Mouse (Mus musculus) E14TG2a.4 (cell line): Measurements from ENCODE around the gene Uspl1.

Source experiments
- H3K27me3 ChIP-seq: 2 replicates; pipeline ENCODE4 v1.6.1; 2014; ENCODE audit warnings: low read length, control low read depth; ENCODE audit not compliant: insufficient read depth
- H3K36me3 ChIP-seq: 2 replicates; pipeline ENCODE4 v1.6.1; 2014; ENCODE audit warnings: low read length, control low read depth; ENCODE audit not compliant: insufficient read depth
- H3K4me1 ChIP-seq: replicated peaks from 2 replicates; pipeline ENCODE4 v1.6.1; 2014; ENCODE audit warnings: low read depth, low read length, control low read depth
- H3K4me3 ChIP-seq: replicated peaks from 2 replicates; pipeline ENCODE4 v1.5.1; 2014; ENCODE audit warnings: mild to moderate bottlenecking, low read length
- H3K9me3 ChIP-seq: 2 replicates; pipeline ENCODE4 v1.6.1; 2014; ENCODE audit warnings: low read length, control low read depth
- CTCF ChIP-seq: conservative IDR thresholded peaks from 2 replicates; pipeline ENCODE4 v1.5.1; 2014; ENCODE audit warnings: low read length
- NANOG ChIP-seq: IDR thresholded peaks from 2 replicates; pipeline ENCODE4 v1.6.1; 2014; ENCODE audit warnings: borderline replicate concordance, low read length, mixed read lengths
- POU5F1 ChIP-seq: IDR thresholded peaks from 2 replicates; pipeline ENCODE4 v1.6.1; 2014; ENCODE audit warnings: low read length, borderline replicate concordance

Uspl1 gene

GRCm38 (mm10) chr5:149196611-149197010, 12.5 kb downstream of the Uspl1 start:
- Histone ChIP-seq H3K36me3 (peaks cover 96% of the 10 kb centered on the region), H3K27me3 (no peaks in the 10 kb centered on the region), H3K4me1 (peaks cover 58% of the 10 kb centered on the region), H3K9me3 (no peaks in the 10 kb centered on the region), H3K4me3 (no peak overlapping the region)
- TF ChIP-seq POU5F1 (no peak), CTCF (no peak), NANOG (no peak)

- Histone ChIP-seq H3K4me1 (peaks cover 79% of the 10 kb centered on the region), H3K27me3 (no peaks in the 10 kb centered on the region), H3K9me3 (no peaks in the 10 kb centered on the region), H3K4me3 (no peak overlapping the region), H3K36me3 (peaks cover 97% of the 10 kb centered on the region)
- no peak for TF ChIP-seq POU5F1
- 0 out of 2 replicates have a peak, but pooled peaks have one; percentile 2 for TF ChIP-seq CTCF
- TF ChIP-seq NANOG: no peak
These were observed 14.6 kb downstream of the Uspl1 start for GRCm38 (mm10) chr5:149198782-149199181.

- peaks cover 74% of the 10 kb centered on the region for H3K4me1 ChIP-seq
- no peaks in the 10 kb centered on the region for H3K27me3 ChIP-seq
- peak overlapping the region; percentile 21; the same call in 1 of the 2 replicates for H3K4me3 ChIP-seq
- H3K9me3 ChIP-seq: no peaks in the 10 kb centered on the region
- H3K36me3 ChIP-seq: peaks cover 95% of the 10 kb centered on the region
- TF ChIP-seq POU5F1 (no peak), CTCF (no peak), NANOG (no peak)
These were observed 18.8 kb downstream of the Uspl1 start for GRCm38 (mm10) chr5:149202941-149203340.

GRCm38 (mm10) chr5:149203796-149204375, 19.7 kb downstream of the Uspl1 start:
- H3K9me3 ChIP-seq: no peaks in the 10 kb centered on the region
- peaks cover 71% of the 10 kb centered on the region for H3K4me1 ChIP-seq
- H3K36me3 ChIP-seq: peaks cover 95% of the 10 kb centered on the region
- no peaks in the 10 kb centered on the region for H3K27me3 ChIP-seq
- TF ChIP-seq NANOG: peak; percentile 96
- TF ChIP-seq CTCF: no peak
- H3K4me3 ChIP-seq: 0 out of 2 replicates have a peak overlapping the region, but pooled peaks have one; percentile 3

GRCm38 (mm10) chr5:149204822-149205221, 20.7 kb downstream of the Uspl1 start:
- H3K36me3 ChIP-seq: peaks cover 95% of the 10 kb centered on the region
- H3K4me1 ChIP-seq: peaks cover 64% of the 10 kb centered on the region
- TF ChIP-seq CTCF (no peak), NANOG (no peak), POU5F1 (no peak)
- no peaks in the 10 kb centered on the region for H3K9me3 ChIP-seq
- no peak overlapping the region for H3K4me3 ChIP-seq
- no peaks in the 10 kb centered on the region for H3K27me3 ChIP-seq

GRCm38 (mm10) chr5:149205265-149205664, 21.1 kb downstream of the Uspl1 start:
- H3K27me3 ChIP-seq: no peaks in the 10 kb centered on the region
- H3K9me3 ChIP-seq: no peaks in the 10 kb centered on the region
- peaks cover 96% of the 10 kb centered on the region for H3K36me3 ChIP-seq
- TF ChIP-seq NANOG (no peak), CTCF (no peak), POU5F1 (no peak)
- no peak overlapping the region for H3K4me3 ChIP-seq
- H3K4me1 ChIP-seq: peaks cover 64% of the 10 kb centered on the region

GRCm38 (mm10) chr5:149206286-149206685, 22.1 kb downstream of the Uspl1 start:
- Histone ChIP-seq H3K27me3 (no peaks in the 10 kb centered on the region), H3K36me3 (peaks cover 98% of the 10 kb centered on the region), H3K4me1 (peaks cover 59% of the 10 kb centered on the region), H3K4me3 (no peak overlapping the region), H3K9me3 (no peaks in the 10 kb centered on the region)
- TF ChIP-seq POU5F1: no peak
- TF ChIP-seq CTCF: no peak
- TF ChIP-seq NANOG: no peak

- no peaks in the 10 kb centered on the region for H3K27me3 ChIP-seq
- TF ChIP-seq CTCF: no peak
- no peak for TF ChIP-seq NANOG
- no peak for TF ChIP-seq POU5F1
- H3K9me3 ChIP-seq: no peaks in the 10 kb centered on the region
- H3K4me1 ChIP-seq: peaks cover 56% of the 10 kb centered on the region
- H3K36me3 ChIP-seq: peaks cover 98% of the 10 kb centered on the region
- no peak overlapping the region for H3K4me3 ChIP-seq
These were observed 23.5 kb downstream of the Uspl1 start for GRCm38 (mm10) chr5:149207661-149208060.

GRCm38 (mm10) chr5:149208776-149209175, 24.6 kb downstream of the Uspl1 start:
- TF ChIP-seq CTCF: no peak
- TF ChIP-seq NANOG: no peak
- TF ChIP-seq POU5F1: no peak
- Histone ChIP-seq H3K4me3 (no peak overlapping the region), H3K36me3 (peaks cover 98% of the 10 kb centered on the region), H3K4me1 (peaks cover 56% of the 10 kb centered on the region), H3K9me3 (no peaks in the 10 kb centered on the region), H3K27me3 (no peaks in the 10 kb centered on the region)
